Mouse (Mus musculus): Measurements from ENCODE around the gene Nprl3.

GRCm38 (mm10) chr11:32238093-32238860 is 29.2 kb downstream of the Nprl3 start:
- TF ChIP-seq GATA1 (IDR thresholded peaks at IDR 0.05; ENCODE audit: borderline replicate concordance, low read length) (no peak), FLI1 (IDR thresholded peaks at IDR 0.05; ENCODE audit: low read length) (no peak)
